9 mouse cellular contexts compared by ENCODE assay signal in the genomic region with DNA sequence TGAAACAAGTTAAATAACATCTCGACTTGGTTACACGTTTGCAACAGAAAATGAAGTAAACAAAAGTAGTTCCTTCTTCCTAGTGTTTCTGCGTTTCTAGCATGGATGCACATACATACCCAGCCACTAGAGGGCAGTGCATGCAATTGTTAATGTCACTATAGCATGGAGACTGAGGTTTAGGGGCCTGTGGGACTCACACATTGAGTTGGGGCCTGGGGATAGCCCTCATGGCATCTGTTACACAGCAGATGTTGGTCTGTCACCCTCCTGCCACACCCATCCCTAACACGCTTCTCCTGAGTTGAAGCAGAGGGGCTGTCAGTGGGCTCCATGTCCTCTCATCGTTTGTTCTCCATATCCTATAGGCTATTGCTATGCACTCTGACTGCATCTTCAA. TPM values are rescaled to one million over a fixed set of nuclear protein-coding genes. Genes with fewer than 3 reads are reported as not detected.
A peak's percentile ranks its signal among the peaks of the same experiment; 100 is the strongest.
DNase-seq lines count a peak whose midpoint lies in the region; ATAC-seq lines count a peak whose summit lies in the region.
"Had no signal": no experiment of that assay in that cellular context is flagged by ENCODE, and none has a peak within 500 bp of the region (broad histone marks: within the 10 kb centered on the region; RNA-seq: fewer than 3 reads in every experiment).

No protein-coding gene starts in this region.

- peak; percentile 62; the same call in 1 of the 2 replicates for ATAC-seq in megakaryocyte-erythroid progenitor cell, adult 5-6 weeks (replicated peaks; ENCODE audit: low FRiP score, low TSS enrichment, poor library complexity, severe bottlenecking)
- ATAC-seq in activated CD4-positive, CD25-positive, alpha-beta regulatory T cell, adult 4 months: no peak

- peak; percentile 55 for DNase-seq in adrenal gland, postnatal 10 days
- DNase-seq in adrenal gland, postnatal 25 days: no peak
- DNase-seq in layer of hippocampus, adult 11-12 months (ENCODE audit: low spot score): peak; percentile 48
- no peak for DNase-seq in layer of hippocampus, adult 8-10 months (ENCODE audit: low spot score in 2 of 2)
- peak; percentile 20 for DNase-seq in c-Kit-negative CD71-positive TER-119-positive erythroid progenitor cells, embryonic 14.5 days (ENCODE audit: low read depth, low spot score)
- DNase-seq in right cerebral cortex, postnatal 10 days (ENCODE audit: low spot score in 2 of 2): no peak

RNA-seq across cellular contexts. Expression of a gene that starts 9.4 kb away (rescaled TPM):
- total RNA-seq in adrenal gland, postnatal 10 days (2021): 10 to 100 TPM; 28.8 to 37.0 TPM
- 28.9 and 37.9 TPM in 2 replicates for total RNA-seq in adrenal gland, postnatal 25 days (2021)
- 100 to 1,000 TPM; 130 to 163 (median 141) TPM for total RNA-seq in layer of hippocampus, adult 8-10 months (2022)
- total RNA-seq in megakaryocyte-erythroid progenitor cell, adult 5-6 weeks (2014; fragmentation: Nextera tagmentation): not detected in 2 replicates
- total RNA-seq in megakaryocyte-erythroid progenitor cell, adult 5-6 weeks (2017): not detected in 2 replicates
- not detected for polyA plus RNA-seq in activated CD4-positive, CD25-positive, alpha-beta regulatory T cell, adult 4 months (2017; shearing (Covaris generic))
- total RNA-seq: neutrophil, adult 5-6 weeks had no signal

Comparison
In these comparisons a context has a peak if more than half of its experiments do, and no peak if none do; other contexts are left out.
1. DNase-seq: peak in adrenal gland, postnatal 10 days (single experiment), layer of hippocampus, adult 11-12 months (single experiment) and c-Kit-negative CD71-positive TER-119-positive erythroid progenitor cells, embryonic 14.5 days (single experiment); none in adrenal gland, postnatal 25 days (single experiment), layer of hippocampus, adult 8-10 months (0 of 2) and right cerebral cortex, postnatal 10 days (0 of 2).
2. RNA of a gene that starts 9.4 kb away (total RNA-seq): 130 to 163 TPM in layer of hippocampus, adult 8-10 months, 28.9 to 37.9 TPM in adrenal gland, postnatal 25 days and 28.8 to 37.0 TPM in adrenal gland, postnatal 10 days; not detected in megakaryocyte-erythroid progenitor cell, adult 5-6 weeks; every median in the first group is over 10 times any median in the second.